Mouse (Mus musculus): ENCODE results near the gene Mbtd1. TPM values are rescaled to one million over a fixed set of nuclear protein-coding genes. Genes with fewer than 3 reads are reported as not detected.

Mbtd1 gene
- total RNA-seq, 2 experiments from 2014 or later, result 33.8 to 39.4 TPM

DNA sequence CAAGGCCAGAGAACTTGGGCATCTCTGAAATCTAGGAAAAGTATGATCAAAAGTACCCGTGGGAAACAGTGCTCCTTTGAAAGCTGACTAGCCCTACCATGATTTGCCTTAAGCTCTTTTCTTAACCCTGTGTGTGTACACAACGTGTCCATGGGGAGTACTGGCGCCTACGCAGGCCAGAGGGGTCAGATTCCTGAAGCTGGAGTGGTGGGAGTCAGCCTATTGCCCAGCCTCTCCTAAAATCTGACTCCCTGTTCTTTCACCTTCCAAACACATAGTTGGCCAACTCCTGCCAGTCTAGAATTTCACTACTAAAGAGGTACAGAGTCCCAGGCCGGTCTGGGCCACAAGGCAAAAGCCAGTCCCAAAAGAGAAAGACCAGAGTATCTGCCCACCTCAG, 66.7 kb downstream of the Mbtd1 start:
- DNase-seq (ENCODE audit: extremely low spot score in 1 of 2, low spot score in 2 of 2), result no peak
- no peak overlapping the region for H3K4me3 ChIP-seq
- TF ChIP-seq CTCF (IDR thresholded peaks at IDR 0.05), result no peak
- intact Hi-C loops (cut with DNase I), result no loop called here
- no peak overlapping the region for H3K27ac ChIP-seq

DNA sequence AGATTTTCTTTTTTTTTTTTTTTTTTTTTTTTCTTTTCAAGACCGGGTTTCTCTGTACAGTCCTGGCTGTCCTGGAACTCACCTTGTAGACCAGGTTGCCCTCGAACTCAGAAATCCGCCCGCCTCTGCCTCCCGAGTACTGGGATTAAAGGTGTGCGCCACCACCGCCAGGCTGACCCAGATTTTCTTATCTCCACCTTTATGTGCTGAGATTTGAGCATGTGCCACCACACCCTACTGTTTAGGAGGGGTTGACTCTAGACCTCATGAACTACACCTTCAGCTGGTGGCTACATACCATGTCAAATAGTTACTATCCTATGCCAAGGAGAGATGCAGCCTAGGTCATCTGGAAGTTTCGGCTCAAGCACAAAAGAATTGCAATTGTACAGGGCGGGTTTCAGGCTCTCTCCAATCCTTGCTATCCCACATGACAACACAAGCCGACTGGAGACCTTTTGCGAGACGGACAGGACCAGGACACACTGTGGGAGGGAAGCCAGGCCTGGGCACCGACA, 69.1 kb downstream of the Mbtd1 start:
- intact Hi-C loops (cut with DNase I), result loop anchor here (5.0 kb wide), 1 partner anchor 43 kb away; the partner anchor contains the start of gene Spag9
- H3K27ac ChIP-seq, result peak overlapping the region; percentile 86
- DNase-seq (ENCODE audit: extremely low spot score in 1 of 2, low spot score in 2 of 2), result no peak
- no peak for TF ChIP-seq CTCF (IDR thresholded peaks at IDR 0.05)
- peak overlapping the region; percentile 63 for H3K4me3 ChIP-seq

DNA sequence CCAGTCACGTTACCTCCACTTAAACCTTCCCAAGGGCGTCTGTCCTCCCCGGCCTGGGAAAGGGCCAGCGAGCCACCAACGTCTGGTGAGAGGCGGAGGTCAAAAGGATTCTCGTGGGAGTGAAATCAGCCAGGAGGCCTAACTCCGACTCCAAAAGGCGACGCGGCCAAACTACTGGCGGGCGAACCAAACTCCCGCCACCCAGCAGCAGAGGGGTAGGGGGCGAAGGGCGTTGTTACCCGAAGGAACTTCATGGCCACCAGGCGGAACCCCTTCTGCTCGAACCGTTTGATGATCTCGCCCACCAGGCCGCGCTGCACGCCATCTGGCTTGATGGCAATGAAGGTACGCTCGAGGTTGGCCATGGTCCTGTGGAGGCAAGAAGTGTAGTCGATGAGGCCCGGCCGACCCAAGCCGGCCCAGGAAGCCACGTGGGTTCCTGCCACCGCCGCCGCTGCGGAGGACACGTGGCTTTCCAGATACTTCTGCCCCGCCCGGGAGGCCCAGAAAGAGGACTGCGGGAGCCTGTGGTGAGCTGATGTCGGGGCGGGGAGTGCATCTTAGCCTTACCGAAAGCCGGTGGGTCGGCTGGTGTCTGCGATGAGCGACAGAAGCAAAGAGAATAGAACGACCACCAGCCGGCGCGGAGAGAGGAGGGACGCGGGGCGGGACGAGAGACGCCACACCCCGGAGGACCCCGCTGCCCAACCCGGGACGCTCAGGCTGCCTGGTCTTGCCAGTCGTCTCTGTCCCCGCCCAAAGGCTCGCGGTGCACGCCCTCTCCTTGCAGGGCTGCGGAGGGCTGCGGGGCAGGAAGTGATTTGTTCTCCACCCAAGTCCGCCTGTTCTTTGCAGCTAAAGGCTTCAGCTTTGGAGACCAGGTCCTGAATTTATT, 69.9 kb downstream of the Mbtd1 start:
- intact Hi-C loops (cut with DNase I), result loop anchor here (5.0 kb wide), 1 partner anchor 42 kb away; the partner anchor contains the start of gene Spag9
- peak; percentile 19 for TF ChIP-seq CTCF (IDR thresholded peaks at IDR 0.05)
- DNase-seq (ENCODE audit: extremely low spot score in 1 of 2, low spot score in 2 of 2), result peak; percentile 82
- Histone ChIP-seq H3K27ac (peak overlapping the region; percentile 86), H3K4me3 (peak overlapping the region; percentile 63)

DNA sequence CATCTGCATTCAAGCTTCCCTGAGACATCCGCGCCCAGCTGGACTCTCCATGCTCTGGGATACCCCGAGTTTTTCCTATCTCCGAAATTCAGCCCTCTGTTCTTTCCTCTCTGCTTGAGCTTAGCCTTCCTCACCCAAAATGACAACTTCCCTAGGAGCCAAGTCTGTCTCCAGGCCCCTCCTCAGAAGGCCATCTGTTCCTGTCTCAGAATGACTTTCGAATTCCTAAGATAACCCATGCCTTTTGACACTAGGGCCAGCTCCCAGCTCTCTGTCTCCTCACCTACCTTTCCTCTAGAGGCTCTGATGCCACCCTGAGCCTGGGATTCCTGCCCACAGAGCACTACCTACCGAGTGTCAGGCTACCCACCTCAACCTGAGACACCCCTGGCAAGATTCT, 70.5 kb downstream of the Mbtd1 start, which contains the start of gene Nme2:
Gene Nme2, minus strand, starts transcription at position 101 of the 400 bp plus-strand sequence.
- Histone ChIP-seq H3K27ac (peak within 1 kb of the TSS; percentile 86), H3K4me3 (peak within 1 kb of the TSS; percentile 63)
- TF ChIP-seq CTCF (IDR thresholded peaks at IDR 0.05), result no peak
- DNase-seq (ENCODE audit: extremely low spot score in 1 of 2, low spot score in 2 of 2), result no peak
- intact Hi-C loops (cut with DNase I), result loop anchor here (5.0 kb wide), 1 partner anchor 41 kb away; the partner anchor contains the start of gene Spag9

DNA sequence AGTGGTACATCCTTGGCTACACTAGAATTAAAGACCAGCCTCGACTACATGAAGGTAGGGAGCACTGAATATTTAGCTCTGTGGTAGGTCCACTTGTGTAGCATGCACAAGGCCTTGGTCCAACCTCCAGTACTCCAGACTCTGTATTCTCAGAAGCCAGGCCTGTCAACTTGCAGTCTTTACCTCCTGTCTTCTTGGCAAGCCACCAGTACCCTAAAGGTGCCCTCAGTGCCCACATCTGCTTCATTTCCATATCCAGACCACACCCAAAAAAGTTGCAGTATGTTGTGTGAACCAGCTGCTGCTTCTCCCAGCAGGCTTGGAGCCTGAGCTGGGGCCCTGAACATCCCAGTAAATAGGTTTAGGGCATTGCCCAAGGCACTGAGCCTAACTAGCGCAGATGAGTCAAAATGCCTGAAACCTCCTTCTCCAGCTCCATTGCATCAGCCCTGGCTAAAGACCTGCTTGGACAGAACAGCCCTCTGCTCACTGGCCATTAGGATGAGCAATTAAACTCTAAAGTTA, 71.4 kb downstream of the Mbtd1 start:
- intact Hi-C loops (cut with DNase I), result loop anchor here (5.0 kb wide), 1 partner anchor 40 kb away; the partner anchor contains the start of gene Spag9
- no peak for DNase-seq (ENCODE audit: extremely low spot score in 1 of 2, low spot score in 2 of 2)
- no peak for TF ChIP-seq CTCF (IDR thresholded peaks at IDR 0.05)
- Histone ChIP-seq H3K4me3 (no peak overlapping the region), H3K27ac (peak overlapping the region; percentile 86)

DNA sequence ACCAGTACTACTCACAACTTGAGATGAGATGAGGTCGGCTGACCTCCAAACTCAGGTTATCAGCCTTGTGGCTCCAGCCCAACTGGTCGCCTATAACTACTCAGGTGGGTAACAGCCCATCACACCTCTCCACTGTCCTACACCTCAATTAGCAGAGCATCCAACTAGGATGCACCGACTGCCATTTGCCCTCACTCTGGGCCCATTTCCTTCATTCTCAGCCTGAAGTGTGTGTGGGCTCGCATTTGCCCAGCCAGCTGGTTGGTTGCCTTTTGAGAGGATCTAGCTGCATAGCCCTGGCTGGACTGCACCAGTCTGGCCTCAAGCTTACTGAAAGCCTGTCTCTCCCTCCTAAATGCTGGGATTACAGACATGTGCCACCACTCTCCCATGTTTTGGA, 72.1 kb downstream of the Mbtd1 start:
- no peak for DNase-seq (ENCODE audit: extremely low spot score in 1 of 2, low spot score in 2 of 2)
- Histone ChIP-seq H3K4me3 (no peak overlapping the region), H3K27ac (no peak overlapping the region)
- no peak for TF ChIP-seq CTCF (IDR thresholded peaks at IDR 0.05)
- intact Hi-C loops (cut with DNase I), result loop anchor here (5.0 kb wide), 1 partner anchor 40 kb away; the partner anchor contains the start of gene Spag9

DNA sequence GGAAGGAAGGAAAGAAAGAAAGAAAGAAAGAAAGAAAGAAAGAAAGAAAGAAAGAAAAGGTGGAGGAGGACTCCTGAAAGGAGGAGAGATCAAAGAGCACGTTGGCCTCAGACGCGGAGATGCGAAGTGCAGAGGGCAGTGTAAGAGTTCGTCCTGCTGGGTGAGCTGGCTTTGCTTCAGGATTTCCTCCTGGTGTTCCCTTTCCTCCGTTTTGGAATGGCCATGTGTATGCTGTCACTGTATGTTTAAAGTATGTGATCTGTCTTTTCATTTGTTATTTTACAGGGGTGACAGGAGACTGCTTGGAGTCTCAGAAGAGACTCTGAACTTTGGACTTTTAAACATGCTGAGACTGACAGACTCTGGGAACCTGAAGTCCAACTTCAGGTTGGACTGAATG, 75.8 kb downstream of the Mbtd1 start:
- H3K4me3 ChIP-seq, result no peak overlapping the region
- no peak for TF ChIP-seq CTCF (IDR thresholded peaks at IDR 0.05)
- no peak overlapping the region for H3K27ac ChIP-seq
- intact Hi-C loops (cut with DNase I), result loop anchor here (10.0 kb wide), 1 partner anchor 313 kb away; no protein-coding TSS in a partner anchor
- no peak for DNase-seq (ENCODE audit: extremely low spot score in 1 of 2, low spot score in 2 of 2)

DNA sequence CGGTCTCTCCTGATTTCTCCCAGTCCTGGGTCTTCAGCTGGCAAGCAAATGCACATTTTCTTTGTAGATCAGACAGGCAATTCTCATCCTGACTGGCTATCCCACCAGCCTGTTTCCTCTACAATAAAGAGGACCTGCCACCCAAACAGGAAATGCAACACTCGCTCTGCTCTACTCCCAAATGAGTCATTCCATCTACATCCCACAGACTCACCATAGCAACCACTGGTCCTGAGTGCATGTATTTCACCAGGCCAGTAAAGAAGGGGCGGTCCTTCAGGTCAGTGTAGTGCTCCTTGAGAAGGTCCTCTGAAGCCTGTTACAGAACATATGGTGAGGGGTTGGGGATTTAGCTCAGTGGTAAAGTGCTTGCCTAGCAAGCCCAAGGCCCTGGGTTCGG, 77.4 kb downstream of the Mbtd1 start:
- no peak for DNase-seq (ENCODE audit: extremely low spot score in 1 of 2, low spot score in 2 of 2)
- H3K4me3 ChIP-seq, result no peak overlapping the region
- H3K27ac ChIP-seq, result no peak overlapping the region
- intact Hi-C loops (cut with DNase I), result loop anchor here (10.0 kb wide), 1 partner anchor 312 kb away; no protein-coding TSS in a partner anchor
- no peak for TF ChIP-seq CTCF (IDR thresholded peaks at IDR 0.05)

DNA sequence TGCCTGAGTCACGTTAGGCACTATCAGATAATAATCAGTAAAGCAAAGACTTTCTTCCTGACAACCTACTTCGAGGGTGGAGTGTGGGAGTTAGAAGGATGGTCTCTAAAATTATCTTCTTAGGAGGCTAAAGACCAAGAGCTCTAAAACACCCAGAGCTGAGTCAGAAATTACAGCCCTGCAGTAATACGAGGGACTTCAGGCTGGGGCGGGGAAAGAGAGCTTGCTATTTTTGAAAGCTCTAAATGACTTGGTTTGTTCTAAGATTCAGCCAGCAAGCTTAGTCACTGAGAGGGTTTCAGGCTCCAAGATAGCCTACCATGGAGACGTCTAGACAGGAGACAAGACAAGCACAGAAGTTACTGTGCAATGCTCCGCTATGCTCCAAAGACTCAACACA, 79.7 kb downstream of the Mbtd1 start:
- no peak for DNase-seq (ENCODE audit: extremely low spot score in 1 of 2, low spot score in 2 of 2)
- Histone ChIP-seq H3K4me3 (no peak overlapping the region), H3K27ac (peak overlapping the region; percentile 29; the same call in 1 of the 2 replicates)
- no peak for TF ChIP-seq CTCF (IDR thresholded peaks at IDR 0.05)
- intact Hi-C loops (cut with DNase I), result loop anchor here (5.0 to 10.0 kb wide), 3 partner anchors 77 to 309 kb away; partner anchors contain the start of gene Tob1

DNA sequence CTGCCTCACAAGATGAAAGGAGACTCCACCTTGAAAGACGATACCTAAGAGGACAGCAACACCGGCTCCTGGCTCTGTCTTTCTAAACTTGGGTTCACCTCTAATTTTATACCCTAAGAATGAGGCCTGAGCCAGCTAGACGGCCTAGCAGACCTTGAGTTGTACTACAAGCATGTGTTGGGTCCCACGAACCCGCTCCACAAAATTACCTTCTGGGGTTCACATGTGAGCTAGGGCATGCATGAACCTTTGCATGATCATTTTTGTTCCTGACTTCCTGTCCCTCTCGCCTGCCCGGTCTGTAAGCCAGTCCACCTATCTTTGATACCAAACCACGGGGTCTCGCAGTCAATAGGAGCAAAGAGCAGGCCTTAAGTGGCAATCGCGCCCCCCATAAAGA, 81.7 kb downstream of the Mbtd1 start:
- intact Hi-C loops (cut with DNase I), result loop anchor here (5.0 to 10.0 kb wide), 3 partner anchors 75 to 307 kb away; partner anchors contain the start of gene Tob1
- DNase-seq (ENCODE audit: extremely low spot score in 1 of 2, low spot score in 2 of 2), result no peak
- Histone ChIP-seq H3K4me3 (peak overlapping the region; percentile 70), H3K27ac (peak overlapping the region; percentile 71)
- no peak for TF ChIP-seq CTCF (IDR thresholded peaks at IDR 0.05)

DNA sequence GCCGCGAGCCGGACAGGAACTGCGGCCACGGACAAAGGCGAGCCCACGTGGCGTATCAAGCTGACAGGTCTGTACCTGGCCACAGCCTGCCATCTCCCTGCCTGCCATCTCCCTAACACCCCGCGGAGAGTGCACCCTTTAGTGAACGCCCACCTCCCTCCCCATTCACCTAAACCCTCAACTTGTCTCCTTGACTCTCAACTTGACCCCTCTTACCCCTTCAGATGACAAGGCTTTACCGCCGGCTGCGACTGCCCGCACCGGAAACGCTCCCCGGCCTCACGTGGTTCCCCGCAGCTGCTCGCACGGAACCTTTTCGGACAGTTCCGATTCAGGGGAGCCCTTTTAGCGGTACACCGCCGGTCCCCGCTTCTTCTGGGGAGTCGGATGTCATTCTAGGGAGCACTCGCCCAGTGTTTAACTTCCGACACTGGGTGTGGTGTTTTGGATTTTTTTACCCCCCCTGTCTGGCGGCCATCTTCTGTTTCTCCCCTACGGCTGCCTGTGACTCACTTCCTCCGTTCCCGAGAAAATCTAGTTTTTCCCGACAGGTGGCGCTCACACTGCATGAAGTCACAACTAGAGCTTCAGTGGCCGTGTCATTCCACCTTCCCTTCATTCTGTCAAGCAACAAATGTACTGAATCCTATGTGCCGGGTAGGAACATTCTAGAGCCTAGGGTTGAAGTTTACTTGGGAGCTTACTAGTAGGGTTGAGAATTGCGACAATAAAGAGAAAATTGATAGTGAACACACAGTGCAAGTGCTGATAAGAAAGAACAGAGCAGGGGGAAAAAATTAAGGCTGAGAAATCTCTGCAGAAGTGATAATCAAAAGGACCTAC, 82.6 kb downstream of the Mbtd1 start, which contains the start of the genes Gm20390 and Nme1:
Gene Gm20390, minus strand, starts transcription at position 289 of the 843 bp plus-strand sequence.
Gene Nme1, minus strand, starts transcription at position 517 of the 843 bp plus-strand sequence.
- Histone ChIP-seq H3K4me3 (peak within 1 kb of the TSS; percentile 70), H3K27ac (peak within 1 kb of the TSS; percentile 94)
- DNase-seq (ENCODE audit: extremely low spot score in 1 of 2, low spot score in 2 of 2), result peak; percentile 94 to 99
- intact Hi-C loops (cut with DNase I), result loop anchor here (1.0 to 10.0 kb wide), 5 partner anchors 27 to 307 kb away; partner anchors contain the start of gene Tob1
- TF ChIP-seq CTCF (IDR thresholded peaks at IDR 0.05), result peak; percentile 82

Data from left cerebral cortex, adult 2 months (tissue).